Mouse (Mus musculus) ES-Bruce4 (cell line): ENCODE results near the gene Ak8.

ENCODE experiments used
- CTCF ChIP-seq: IDR thresholded peaks from one replicate; pipeline ENCODE4 v1.8.1; 2011; ENCODE audit warnings: low read depth, low read length
- POLR2A ChIP-seq: IDR thresholded peaks from one replicate; pipeline ENCODE4 v1.8.1; 2011; ENCODE audit warnings: low read length; ENCODE audit not compliant: insufficient read depth

DNA sequence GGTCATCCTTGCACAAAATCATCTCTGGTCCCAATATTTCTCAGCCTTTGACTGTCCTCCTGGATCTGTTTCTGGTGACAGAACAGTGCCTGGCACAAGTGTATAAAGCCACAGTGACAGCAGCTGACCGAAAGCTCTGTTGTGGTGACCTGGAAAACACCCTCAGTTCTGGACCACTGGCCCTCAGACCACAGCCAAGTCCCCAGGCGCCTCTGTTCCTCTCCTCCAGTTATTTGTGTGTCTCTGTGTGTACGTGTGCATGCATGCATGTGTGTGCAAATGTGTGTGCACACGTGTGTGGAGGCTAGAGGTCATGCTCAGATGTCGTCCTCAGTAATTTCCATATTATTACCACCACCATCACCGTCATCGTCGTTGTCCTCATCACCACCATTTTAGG lies 22.5 kb downstream of the Ak8 start:
- TF ChIP-seq CTCF, result no peak
- TF ChIP-seq POLR2A, result no peak
